Mouse (Mus musculus) kidney, embryonic 14.5 days (tissue): ENCODE measurements around the gene Sft2d2. TPM values are rescaled to one million over a fixed set of nuclear protein-coding genes. Genes with fewer than 3 reads are reported as not detected.

Source experiments
- ATAC-seq: fragments of 200-750 bp; cut with Nextera tagmentation; 2 replicates; pipeline ENCODE4 v1.8.0; 2017; ENCODE audit warnings: moderate number of reproducible peaks, mild to moderate bottlenecking, moderate TSS enrichment, moderate library complexity; ENCODE audit not compliant: low FRiP score, low TSS enrichment
- H3K27ac ChIP-seq: fragments of 300-500 bp; sonication (generic); 2 replicates; pipeline ENCODE4 v1.5.1; 2014; ENCODE audit warnings: low read depth, mild to moderate bottlenecking, low read length, moderate library complexity, mixed read lengths
- H3K27me3 ChIP-seq: fragments of 300-500 bp; sonication (generic); 2 replicates; pipeline ENCODE4 v1.6.1; 2014; ENCODE audit warnings: mild to moderate bottlenecking, low read length; ENCODE audit not compliant: control insufficient read depth, insufficient read depth
- H3K36me3 ChIP-seq: fragments of 300-500 bp; sonication (generic); 2 replicates; pipeline ENCODE4 v1.6.1; 2014; ENCODE audit warnings: low read length, mixed read lengths; ENCODE audit not compliant: control insufficient read depth, insufficient read depth
- H3K4me1 ChIP-seq: fragments of 300-500 bp; sonication (generic); 2 replicates; pipeline ENCODE4 v1.6.1; 2014; ENCODE audit warnings: low read length, mixed read lengths; ENCODE audit not compliant: control insufficient read depth, insufficient read depth
- H3K4me2 ChIP-seq: fragments of 300-500 bp; sonication (generic); replicated peaks from 2 replicates; pipeline ENCODE4 v1.6.1; 2014; ENCODE audit warnings: low read depth, mild to moderate bottlenecking, low read length
- H3K4me3 ChIP-seq: fragments of 300-500 bp; sonication (generic); 2 replicates; pipeline ENCODE4 v1.5.1; 2014; ENCODE audit warnings: mild to moderate bottlenecking, low read length
- H3K9ac ChIP-seq: fragments of 300-500 bp; sonication (generic); 2 replicates; pipeline ENCODE4 v1.6.1; 2014; ENCODE audit warnings: low read depth, mild to moderate bottlenecking, low read length, moderate library complexity
- H3K9me3 ChIP-seq: fragments of 300-500 bp; sonication (generic); 2 replicates; pipeline ENCODE4 v1.6.1; 2016; ENCODE audit warnings: low read length; ENCODE audit not compliant: control insufficient read depth
- WGBS: fragments of 180-500 bp; shearing (Covaris S2); extraction: QIAGEN DNeasy Blood & Tissue Kit; methylation state at CpG from one replicate; pipeline ENCODE4 v1.1.7; 2014; 5-methylcytosine and 5-hydroxymethylcytosine counted together
- polyA plus RNA-seq: library from polyadenylated mRNA; unstranded; fragments of >200 nt; fragmentation: Nextera tagmentation; extraction: Ambion mirVana; gene quantifications from 2 replicates; pipeline ENCODE4 v1.2.1, GENCODE M21; 2014

Gene Sft2d2
- polyA plus RNA-seq: 13.9 and 28.7 TPM in 2 replicates

GRCm38 (mm10) chr1:165193880-165194661 is at the start of gene Sft2d2:
TSS of gene Sft2d2 (minus strand) at chr1:165194438.
- Histone ChIP-seq H3K27me3 (no peaks in the 10 kb centered on the region), H3K27ac (peak within 1 kb of the TSS; percentile 77), H3K4me1 (peaks cover 7% of the 10 kb centered on the region), H3K9ac (peak within 1 kb of the TSS; percentile 74), H3K36me3 (no peaks in the 10 kb centered on the region), H3K4me3 (peak within 1 kb of the TSS; percentile 79), H3K4me2 (peak within 1 kb of the TSS; percentile 78), H3K9me3 (no peaks in the 10 kb centered on the region)
- peak; percentile 93 for ATAC-seq
- WGBS: 1% methylated on average over 63 of the region's 69 CpGs

- Histone ChIP-seq H3K27me3 (no peaks in the 10 kb centered on the region), H3K4me2 (peak within 1 kb of the TSS; percentile 85), H3K27ac (peak within 1 kb of the TSS; percentile 86), H3K36me3 (no peaks in the 10 kb centered on the region), H3K9ac (peak within 1 kb of the TSS; percentile 71), H3K4me3 (peak within 1 kb of the TSS; percentile 89), H3K9me3 (no peaks in the 10 kb centered on the region), H3K4me1 (peaks cover 9% of the 10 kb centered on the region; the same call in 1 of the 2 replicates)
- peak; percentile 99 for ATAC-seq
- under 1% methylated on average over 76 of the region's 76 CpGs for WGBS
Observed at GRCm38 (mm10) chr1:165236321-165237298, 42.4 kb upstream of the Sft2d2 start, which contains the start of gene Tiprl. TSS of gene Tiprl (minus strand) at chr1:165236996.

GRCm38 (mm10) chr1:165235846-165236245 is 41.6 kb upstream of the Sft2d2 start:
- ATAC-seq: no peak
- Histone ChIP-seq H3K4me1 (peaks cover 9% of the 10 kb centered on the region; the same call in 1 of the 2 replicates), H3K4me3 (peak overlapping the region; percentile 89), H3K36me3 (no peaks in the 10 kb centered on the region), H3K27ac (peak overlapping the region; percentile 86; the same call in 1 of the 2 replicates), H3K9me3 (no peaks in the 10 kb centered on the region), H3K27me3 (no peaks in the 10 kb centered on the region), H3K4me2 (peak overlapping the region; percentile 85), H3K9ac (peak overlapping the region; percentile 71)
- WGBS: 10% methylated on average over 10 of the region's 10 CpGs

- H3K36me3 ChIP-seq: no peaks in the 10 kb centered on the region
- H3K4me1 ChIP-seq: peaks cover 9% of the 10 kb centered on the region; the same call in 1 of the 2 replicates
- 76% methylated on average over 2 of the region's 2 CpGs for WGBS
- H3K9ac ChIP-seq: no peak overlapping the region
- no peaks in the 10 kb centered on the region for H3K9me3 ChIP-seq
- no peak overlapping the region for H3K4me3 ChIP-seq
- H3K27me3 ChIP-seq: no peaks in the 10 kb centered on the region
- ATAC-seq: no peak
- H3K27ac ChIP-seq: no peak overlapping the region
- H3K4me2 ChIP-seq: no peak overlapping the region
Observed at GRCm38 (mm10) chr1:165233806-165234205, 39.6 kb upstream of the Sft2d2 start.

- H3K9ac ChIP-seq: no peak overlapping the region
- H3K36me3 ChIP-seq: peaks cover 9% of the 10 kb centered on the region
- WGBS: 90% methylated on average over 4 of the region's 4 CpGs
- H3K27ac ChIP-seq: no peak overlapping the region
- H3K4me3 ChIP-seq: no peak overlapping the region
- no peak overlapping the region for H3K4me2 ChIP-seq
- H3K4me1 ChIP-seq: peaks cover 6% of the 10 kb centered on the region; the same call in 1 of the 2 replicates
- H3K9me3 ChIP-seq: no peaks in the 10 kb centered on the region
- no peaks in the 10 kb centered on the region for H3K27me3 ChIP-seq
- ATAC-seq: no peak
Observed at GRCm38 (mm10) chr1:165230691-165231090, 36.5 kb upstream of the Sft2d2 start.

DNA sequence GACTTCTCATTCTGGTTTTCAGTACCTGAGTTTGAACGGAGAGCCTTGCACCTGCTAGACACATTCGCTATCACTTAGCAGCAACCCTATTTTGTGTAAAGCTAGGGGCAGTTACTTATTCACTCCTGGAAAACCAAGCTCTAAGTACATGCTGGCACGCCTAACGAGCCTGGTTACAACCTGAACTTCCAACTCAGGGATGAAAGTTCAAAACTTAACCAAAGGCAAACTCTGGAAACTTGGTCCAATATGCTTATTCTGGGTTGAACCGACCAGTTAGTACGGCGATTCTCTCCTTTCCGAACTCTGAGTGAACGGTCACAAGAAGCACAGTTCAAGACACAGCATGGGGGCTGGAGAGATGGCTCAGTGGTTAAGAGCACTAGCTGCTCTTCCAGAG is 35.3 kb upstream of the Sft2d2 start:
- 94% methylated on average over 9 of the region's 9 CpGs for WGBS
- no peak overlapping the region for H3K4me2 ChIP-seq
- no peak overlapping the region for H3K27ac ChIP-seq
- H3K4me1 ChIP-seq: no peaks in the 10 kb centered on the region
- no peak overlapping the region for H3K9ac ChIP-seq
- no peaks in the 10 kb centered on the region for H3K9me3 ChIP-seq
- peaks cover 20% of the 10 kb centered on the region for H3K36me3 ChIP-seq
- no peaks in the 10 kb centered on the region for H3K27me3 ChIP-seq
- H3K4me3 ChIP-seq: no peak overlapping the region
- no peak for ATAC-seq

DNA sequence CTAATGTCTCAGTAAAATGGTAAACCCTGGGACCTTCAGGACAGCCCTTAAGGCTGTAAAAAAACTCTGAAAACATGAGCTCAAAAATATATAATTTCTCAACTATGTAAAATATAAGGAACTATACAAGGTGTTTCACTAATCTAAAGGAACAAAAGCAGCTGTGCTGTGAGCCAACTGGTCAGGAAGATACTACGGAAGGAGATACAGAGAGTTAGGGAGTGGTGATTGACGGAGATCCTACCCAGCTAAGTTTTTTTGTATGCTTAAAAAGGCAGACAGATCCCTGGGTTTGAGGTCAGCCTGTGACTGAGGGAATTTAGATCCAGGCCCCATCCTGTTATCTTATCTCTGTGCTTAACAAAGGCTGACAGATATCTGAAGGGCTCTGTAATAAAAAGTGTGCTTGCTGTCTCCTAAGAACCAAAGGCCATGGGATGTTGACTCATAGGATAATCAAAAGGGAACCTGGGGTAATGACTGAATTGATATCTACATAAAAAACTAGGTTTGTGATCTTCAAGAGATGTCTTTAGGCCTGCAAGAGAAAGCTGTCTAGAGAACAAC is 22.9 kb upstream of the Sft2d2 start:
- no peak overlapping the region for H3K4me3 ChIP-seq
- no peaks in the 10 kb centered on the region for H3K4me1 ChIP-seq
- no peak for ATAC-seq
- no peaks in the 10 kb centered on the region for H3K9me3 ChIP-seq
- no peak overlapping the region for H3K9ac ChIP-seq
- no peaks in the 10 kb centered on the region for H3K27me3 ChIP-seq
- H3K36me3 ChIP-seq: peaks cover 64% of the 10 kb centered on the region
- H3K27ac ChIP-seq: no peak overlapping the region
- no peak overlapping the region for H3K4me2 ChIP-seq
- WGBS: 100% methylated on average over 2 of the region's 2 CpGs

DNA sequence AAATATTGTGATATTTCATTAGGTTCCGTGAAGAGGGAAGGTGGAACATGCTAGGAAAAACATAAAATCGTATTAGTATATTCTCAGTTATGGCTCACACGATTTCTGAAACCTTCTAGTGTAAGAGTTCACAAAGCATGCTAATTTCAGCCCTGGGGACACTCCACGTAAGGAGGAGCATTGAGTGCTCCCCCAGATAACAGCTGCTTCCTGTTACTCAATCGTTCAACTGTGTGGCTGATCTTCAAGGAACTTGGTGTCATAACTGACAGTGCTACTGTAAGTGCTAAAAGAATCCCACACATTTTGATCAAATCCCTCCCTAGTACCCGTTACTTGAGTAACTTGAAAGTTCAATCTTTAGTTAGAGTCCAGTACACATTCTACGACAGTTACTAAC is 21.6 kb upstream of the Sft2d2 start:
- peaks cover 56% of the 10 kb centered on the region for H3K36me3 ChIP-seq
- no peaks in the 10 kb centered on the region for H3K27me3 ChIP-seq
- no peak overlapping the region for H3K4me3 ChIP-seq
- H3K9ac ChIP-seq: no peak overlapping the region
- no peaks in the 10 kb centered on the region for H3K4me1 ChIP-seq
- no peak overlapping the region for H3K4me2 ChIP-seq
- WGBS: 84% methylated on average over 7 of the region's 7 CpGs
- no peak for ATAC-seq
- no peak overlapping the region for H3K27ac ChIP-seq
- H3K9me3 ChIP-seq: no peaks in the 10 kb centered on the region
